Mouse (Mus musculus) adrenal gland, postnatal 25 days (tissue): ENCODE results near the gene Clic1. TPM values are rescaled to one million over a fixed set of nuclear protein-coding genes. Genes with fewer than 3 reads are reported as not detected.
"Not testable (repeated sequence)": the region's sequence is repeated elsewhere in the genome, so short reads cannot be mapped to it uniquely, and the experiment has no call there.

Source experiments
- DNase-seq: peaks from one replicate; pipeline ENCODE4 v3.0.0; 2021; ENCODE audit warnings: mixed read lengths
- long read RNA-seq: library from polyadenylated mRNA; stranded (forward); transcript quantifications from one replicate; pipeline ENCODE4 v2.0.0, GENCODE M21; 2021
- total RNA-seq: library from RNA; stranded (reverse); gene quantifications from 2 replicates; pipeline ENCODE4 v1.2.3, GENCODE M21; 2021

Gene Clic1
- total RNA-seq: 79.7 and 90.5 TPM in 2 replicates
- long read RNA-seq, transcript Clic1-201 (6 exons, 1,466 nt): major isoform, 103 of 115 reads
- long read RNA-seq, partial matches to known transcripts: 6 of 115 reads
- long read RNA-seq, other reads (novel, unspliced or antisense): 6 of 115 reads

GRCm38 (mm10) chr17:35049561-35050016 is at the start of gene Clic1:
TSS of gene Clic1 (plus strand) at chr17:35049966.
- peak; percentile 36 for DNase-seq

GRCm38 (mm10) chr17:35000717-35001451 is 48.9 kb upstream of the Clic1 start, which contains the start of gene Vars:
TSS of gene Vars (plus strand) at chr17:35000987.
- peak; percentile 86 for DNase-seq

DNA sequence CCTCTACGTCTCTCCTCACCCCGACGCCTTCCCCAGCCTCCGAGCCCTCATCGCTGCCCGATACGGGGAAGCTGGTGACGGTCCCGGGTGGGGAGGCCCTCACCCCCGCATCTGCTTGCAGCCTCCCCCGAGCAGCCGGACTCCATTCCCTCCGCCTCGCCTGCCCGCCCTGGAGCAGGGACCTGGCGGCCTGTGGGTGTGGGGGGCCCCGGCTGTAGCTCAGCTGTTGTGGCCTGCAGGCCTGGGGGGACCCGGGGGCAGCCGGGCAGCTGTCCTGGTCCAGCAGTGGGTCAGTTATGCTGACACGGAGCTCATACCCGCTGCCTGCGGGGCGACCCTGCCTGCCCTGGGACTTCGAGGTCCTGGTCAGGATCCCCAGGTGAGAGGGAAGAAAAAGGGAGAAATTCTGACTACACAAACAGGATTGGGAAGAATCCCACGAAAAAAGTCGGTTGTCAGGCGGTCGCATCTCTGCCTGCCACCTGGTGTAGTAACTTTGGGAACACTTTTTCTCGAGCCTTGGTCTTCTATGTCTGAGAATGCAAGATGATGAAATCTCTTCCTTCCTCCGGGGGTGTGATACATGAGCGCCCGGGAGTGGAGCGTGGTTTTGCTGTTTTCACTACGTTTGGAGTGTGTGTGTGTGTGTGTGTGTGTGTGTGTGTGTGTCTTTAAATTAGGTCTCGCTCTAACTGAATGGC is 48.2 kb upstream of the Clic1 start:
- DNase-seq: peak; percentile 24

- DNase-seq: no peak
Measured at GRCm38 (mm10) chr17:35002153-35002865, 47.5 kb upstream of the Clic1 start.

GRCm38 (mm10) chr17:35003022-35003838 is 46.5 kb upstream of the Clic1 start:
- no peak for DNase-seq

GRCm38 (mm10) chr17:35004075-35004717 is 45.6 kb upstream of the Clic1 start:
- no peak for DNase-seq

DNA sequence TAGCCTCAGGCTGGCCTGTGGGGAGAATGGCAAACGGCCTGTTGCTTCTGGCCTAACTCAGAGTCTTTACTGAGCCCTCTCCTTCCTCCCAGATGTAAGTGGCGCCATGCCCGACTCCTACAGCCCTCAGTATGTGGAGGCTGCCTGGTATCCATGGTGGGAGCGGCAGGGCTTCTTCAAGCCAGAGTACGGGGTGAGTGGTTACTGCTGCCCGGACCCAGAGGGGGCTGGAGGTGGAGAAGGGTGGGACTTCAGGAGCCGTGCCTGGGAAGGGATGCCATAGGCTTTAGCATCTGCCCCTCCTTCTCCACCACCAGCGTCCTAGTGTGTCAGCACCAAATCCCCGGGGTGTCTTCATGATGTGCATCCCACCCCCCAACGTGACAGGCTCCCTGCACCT is 44.6 kb upstream of the Clic1 start:
- DNase-seq: no peak

DNA sequence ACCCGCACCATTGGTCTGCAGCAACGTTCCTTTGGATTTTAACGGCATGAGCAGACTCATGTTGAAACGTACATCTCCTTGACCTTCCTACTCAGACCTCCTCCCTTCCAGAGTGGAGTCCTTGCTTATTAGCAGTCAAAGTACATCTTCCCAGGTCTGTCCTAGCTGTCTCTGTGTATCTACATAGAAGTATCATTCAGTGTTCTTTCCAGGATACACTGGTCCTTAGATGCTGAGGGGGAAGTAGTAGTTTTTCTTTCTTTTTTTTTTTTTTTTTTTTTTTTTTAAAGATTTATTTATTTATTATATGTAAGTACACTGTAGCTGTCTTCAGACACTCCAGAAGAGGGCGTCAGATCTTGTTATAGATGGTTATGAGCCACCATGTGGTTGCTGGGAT is 43.9 kb upstream of the Clic1 start:
- not testable (repeated sequence) for DNase-seq

GRCm38 (mm10) chr17:35007387-35007991 is 42.3 kb upstream of the Clic1 start:
- no peak for DNase-seq

DNA sequence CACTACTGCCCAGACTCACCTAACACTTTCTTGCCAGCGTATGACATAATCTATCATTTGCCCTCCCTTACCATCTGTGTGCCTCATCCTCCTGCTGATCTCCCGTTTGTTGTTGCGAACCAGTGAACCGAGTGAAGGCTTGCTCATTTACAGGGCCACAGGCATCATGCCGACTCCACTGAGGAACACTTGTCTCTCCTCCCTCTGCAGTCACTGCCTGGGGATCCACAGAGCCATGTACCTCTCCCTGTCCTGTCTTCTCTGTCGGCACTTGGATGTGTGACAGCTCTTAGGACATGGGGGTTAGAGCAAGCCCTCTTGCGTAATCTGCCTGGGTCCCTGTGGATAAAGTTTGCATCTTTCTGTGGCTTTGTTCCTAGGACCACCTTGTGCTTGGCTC is 40.2 kb upstream of the Clic1 start:
- DNase-seq: no peak

DNA sequence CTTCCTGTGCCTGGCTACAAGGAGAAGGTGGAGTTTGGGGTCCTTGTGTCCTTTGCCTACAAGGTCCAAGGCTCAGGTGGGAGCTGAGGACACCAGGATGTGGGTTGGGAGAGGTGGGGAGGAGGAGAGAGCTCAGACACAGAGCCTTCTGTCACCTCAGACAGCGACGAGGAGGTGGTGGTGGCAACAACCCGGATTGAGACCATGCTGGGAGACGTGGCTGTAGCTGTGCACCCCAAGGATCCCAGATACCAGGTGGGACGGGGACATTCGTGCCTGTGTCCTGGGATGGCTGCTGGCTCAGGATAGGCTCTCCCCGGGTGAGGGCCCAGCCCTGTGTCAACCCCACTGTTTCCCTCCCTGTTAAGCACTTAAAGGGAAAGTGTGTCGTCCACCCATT is 38.3 kb upstream of the Clic1 start:
- DNase-seq: no peak

DNA sequence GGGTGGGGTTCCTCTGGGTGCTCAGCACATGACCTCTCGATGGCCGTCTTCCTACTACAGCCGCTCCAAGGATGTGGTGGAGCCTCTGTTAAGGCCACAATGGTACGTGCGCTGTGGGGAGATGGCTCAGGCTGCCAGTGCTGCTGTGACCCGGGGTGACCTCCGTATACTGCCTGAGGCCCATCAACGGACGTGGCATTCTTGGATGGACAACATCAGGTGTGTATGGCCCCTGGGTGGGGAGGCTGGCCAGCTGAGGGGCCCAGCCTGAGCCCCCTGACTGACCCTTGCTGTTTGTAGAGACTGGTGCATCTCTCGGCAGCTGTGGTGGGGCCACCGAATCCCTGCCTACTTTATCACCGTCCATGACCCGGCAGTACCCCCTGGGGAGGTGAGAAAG is 37.3 kb upstream of the Clic1 start:
- no peak for DNase-seq

GRCm38 (mm10) chr17:35013221-35013620 is 36.5 kb upstream of the Clic1 start:
- DNase-seq: no peak

DNA sequence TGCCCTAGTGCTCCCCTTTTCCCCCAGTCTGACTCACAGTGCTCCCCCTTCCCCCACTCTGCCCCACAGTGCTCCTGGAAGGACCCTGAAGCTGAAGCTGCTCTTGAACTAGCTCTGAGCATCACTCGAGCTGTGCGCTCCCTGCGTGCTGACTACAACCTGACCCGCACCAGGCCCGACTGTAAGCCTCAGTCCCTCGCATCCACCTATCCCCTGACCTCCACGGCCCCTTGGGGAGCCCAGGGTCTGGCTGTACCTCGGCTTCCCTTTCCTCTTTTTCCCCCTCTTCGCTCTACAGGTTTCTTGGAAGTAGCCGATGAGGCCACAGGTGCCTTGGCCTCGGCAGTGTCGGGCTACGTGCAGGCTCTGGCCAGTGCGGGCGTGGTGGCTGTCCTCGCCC is 34.5 kb upstream of the Clic1 start:
- DNase-seq: no peak

DNA sequence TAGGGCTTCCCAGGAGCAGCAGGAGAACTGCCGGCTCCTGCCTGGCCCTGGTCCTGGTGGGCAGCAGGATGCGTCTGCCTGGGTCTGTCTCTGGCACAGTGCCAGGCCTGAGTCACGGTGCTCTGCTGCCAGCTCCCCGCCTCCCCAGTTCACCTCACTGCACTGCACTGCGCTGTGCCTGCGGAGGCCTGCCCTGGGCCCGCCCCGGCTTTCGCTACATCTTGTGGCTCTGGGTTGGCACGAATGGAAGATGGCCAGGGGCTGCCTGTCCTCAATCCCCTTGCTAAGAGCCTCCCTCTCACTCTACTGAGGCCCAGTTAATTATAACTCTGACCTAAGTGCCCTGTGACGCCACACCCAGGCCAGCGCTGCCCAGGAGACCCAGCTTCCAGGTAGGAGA is 33.4 kb upstream of the Clic1 start, which contains the start of gene Vwa7:
Gene Vwa7, plus strand, starts transcription at position 204 of the 400 bp plus-strand sequence.
- DNase-seq: peak; percentile 67

- DNase-seq: no peak
Measured at GRCm38 (mm10) chr17:35016791-35017705, 32.7 kb upstream of the Clic1 start.

DNA sequence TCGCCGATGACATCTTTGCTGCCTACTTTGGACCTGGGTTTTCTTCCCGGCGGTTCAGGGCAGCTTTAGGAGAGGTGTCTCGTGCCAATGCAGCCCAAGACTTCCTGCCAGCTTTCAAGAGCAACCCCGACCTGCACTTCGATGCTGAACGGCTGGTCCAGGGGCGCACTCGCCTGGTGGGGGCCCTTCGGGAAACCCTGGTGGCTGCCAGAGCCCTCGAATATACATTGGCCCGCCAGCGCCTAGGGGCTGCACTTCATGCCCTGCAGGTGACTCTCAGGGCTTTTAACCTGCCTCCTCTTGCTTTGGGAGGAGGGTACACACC is 32.1 kb upstream of the Clic1 start:
- no peak for DNase-seq

- no peak for DNase-seq
Measured at GRCm38 (mm10) chr17:35018171-35018570, 31.6 kb upstream of the Clic1 start.

- DNase-seq: no peak
Measured at GRCm38 (mm10) chr17:35019894-35020293, 29.9 kb upstream of the Clic1 start.

GRCm38 (mm10) chr17:35020551-35020950 is 29.2 kb upstream of the Clic1 start:
- DNase-seq: no peak
